Mouse (Mus musculus): ENCODE data around the gene Nap1l5.

- no peak for TF ChIP-seq POLR2A (IDR thresholded peaks at IDR 0.05; ENCODE audit: control insufficient read depth, low read depth, low read length)
- no peak for TF ChIP-seq CTCF (IDR thresholded peaks at IDR 0.05; ENCODE audit: control insufficient read depth, insufficient read depth, insufficient replicate concordance, low read depth, low read length)
Measured at GRCm38 (mm10) chr6:58950410-58950809, 43.5 kb upstream of the Nap1l5 start.

Measured in testis, adult 2 months (tissue).